Mouse (Mus musculus) gastrocnemius, postnatal 36 days (tissue): ENCODE measurements around the gene Ccdc148. TPM values are rescaled to one million over a fixed set of nuclear protein-coding genes. Genes with fewer than 3 reads are reported as not detected.

Experiments
- DNase-seq, 2 experiments: peaks; one replicate each; pipeline ENCODE4 v3.0.0; 2022
- intact Hi-C: fragments of 180-260 bp; cut with DNase I; formaldehyde crosslinking; loops from one replicate; pipeline ENCODE4 v1.15.1; 2025
- total RNA-seq, 2 experiments: library from RNA; stranded (reverse); gene quantifications; 2 replicates each; pipeline ENCODE4 v1.2.3; 2021

Gene Ccdc148
- total RNA-seq, 2 experiments from 2014 or later: 0.10 TPM; not detected in 1

DNA sequence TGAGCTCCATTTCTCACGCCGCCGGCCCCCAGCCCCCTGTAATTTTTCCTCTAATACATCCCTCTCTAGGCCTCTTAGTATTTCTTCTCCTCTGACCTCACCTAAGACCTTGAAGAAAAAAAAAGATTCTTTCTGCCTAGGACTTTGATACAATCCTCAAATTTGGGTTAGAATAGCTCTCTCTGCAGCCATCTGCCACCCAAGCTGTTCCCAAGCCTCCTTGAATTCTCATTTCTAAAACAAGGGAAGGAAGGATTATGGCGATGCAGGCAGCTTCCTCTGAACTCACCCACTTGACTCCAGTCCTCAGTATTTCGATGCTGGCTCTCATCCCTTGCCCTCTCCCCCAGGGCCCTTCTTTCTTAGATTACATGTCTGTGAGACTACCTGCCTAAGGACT lies 106.1 kb downstream of the Ccdc148 start:
- intact Hi-C loops: no loop called here

DNA sequence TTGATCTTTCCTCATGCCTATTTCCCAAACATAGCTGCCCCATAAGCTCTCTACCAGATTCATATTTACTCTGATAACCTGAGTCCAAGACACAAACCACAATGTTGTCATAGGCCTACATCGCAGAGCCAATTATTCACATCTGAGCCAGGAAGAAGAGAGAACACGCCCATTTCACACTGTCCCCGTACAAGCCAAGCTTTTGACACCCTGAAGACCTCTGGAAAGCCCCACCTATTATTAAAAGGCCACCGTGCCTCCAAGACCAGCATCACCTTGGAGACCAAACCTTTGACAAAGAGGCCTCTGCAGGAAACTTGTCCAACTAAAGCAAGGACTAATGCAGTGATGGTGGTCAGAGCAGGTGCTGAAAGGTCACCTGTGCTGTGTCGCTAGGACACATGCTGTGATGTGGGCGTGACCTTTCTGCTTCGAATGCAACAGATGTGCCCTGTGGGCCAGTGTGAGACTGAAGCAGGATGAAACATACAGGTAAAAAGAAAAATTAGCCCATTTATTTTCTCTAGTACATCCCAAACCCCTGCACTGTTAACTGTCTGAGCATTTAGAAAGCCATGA lies 106.9 kb downstream of the Ccdc148 start:
- DNase-seq: no peak
- intact Hi-C loops: no loop called here

More for the DNA sequence above, 106.1 kb downstream of the Ccdc148 start:
- no peak for DNase-seq

DNA sequence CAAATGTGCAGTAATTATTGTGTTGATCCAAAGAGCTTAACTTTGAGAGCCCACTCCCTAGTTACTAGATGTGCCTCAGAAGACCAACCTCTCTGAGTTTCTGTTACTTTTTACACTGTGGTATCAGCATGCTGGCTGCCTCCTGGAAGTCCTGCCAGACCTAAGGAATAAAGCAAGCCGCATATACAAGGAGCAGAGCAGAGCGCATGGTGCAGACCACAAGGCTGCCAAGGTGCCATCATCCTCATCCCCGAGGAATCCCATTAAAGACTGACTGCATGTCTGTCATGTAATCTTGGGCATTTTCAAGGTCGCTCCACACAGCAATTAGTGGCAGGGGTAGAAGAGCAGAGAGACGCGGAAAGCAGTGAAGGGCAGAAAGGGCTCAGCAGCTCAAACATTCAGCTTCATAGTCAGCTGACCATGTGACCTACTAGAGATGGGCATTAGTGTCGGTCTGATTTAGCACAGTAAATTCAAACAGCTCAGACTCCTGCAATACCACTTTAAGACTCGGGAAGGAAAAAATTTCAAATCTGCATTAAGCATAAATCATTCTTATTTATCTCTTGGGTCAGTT lies 110.1 kb downstream of the Ccdc148 start:
- intact Hi-C loops: no loop called here
- DNase-seq: no peak

DNA sequence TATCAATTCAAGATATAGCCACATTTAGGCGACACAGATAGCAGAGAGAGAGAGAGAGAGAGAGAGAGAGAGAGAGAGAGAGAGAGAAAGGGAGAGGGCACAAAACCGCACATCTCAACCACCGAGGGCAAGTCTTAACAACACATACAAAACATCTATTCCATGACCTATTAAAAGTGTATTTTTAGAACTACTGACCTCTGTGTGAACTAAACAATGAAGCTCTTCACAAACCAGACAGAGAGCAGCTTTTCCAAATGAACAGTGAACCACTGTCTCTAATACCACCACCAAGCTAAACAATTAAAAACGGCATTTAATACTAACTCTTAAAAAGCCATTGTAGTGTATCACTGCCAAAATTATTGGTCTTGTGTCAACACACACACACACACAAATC lies 110.8 kb downstream of the Ccdc148 start:
- intact Hi-C loops: no loop called here

DNA sequence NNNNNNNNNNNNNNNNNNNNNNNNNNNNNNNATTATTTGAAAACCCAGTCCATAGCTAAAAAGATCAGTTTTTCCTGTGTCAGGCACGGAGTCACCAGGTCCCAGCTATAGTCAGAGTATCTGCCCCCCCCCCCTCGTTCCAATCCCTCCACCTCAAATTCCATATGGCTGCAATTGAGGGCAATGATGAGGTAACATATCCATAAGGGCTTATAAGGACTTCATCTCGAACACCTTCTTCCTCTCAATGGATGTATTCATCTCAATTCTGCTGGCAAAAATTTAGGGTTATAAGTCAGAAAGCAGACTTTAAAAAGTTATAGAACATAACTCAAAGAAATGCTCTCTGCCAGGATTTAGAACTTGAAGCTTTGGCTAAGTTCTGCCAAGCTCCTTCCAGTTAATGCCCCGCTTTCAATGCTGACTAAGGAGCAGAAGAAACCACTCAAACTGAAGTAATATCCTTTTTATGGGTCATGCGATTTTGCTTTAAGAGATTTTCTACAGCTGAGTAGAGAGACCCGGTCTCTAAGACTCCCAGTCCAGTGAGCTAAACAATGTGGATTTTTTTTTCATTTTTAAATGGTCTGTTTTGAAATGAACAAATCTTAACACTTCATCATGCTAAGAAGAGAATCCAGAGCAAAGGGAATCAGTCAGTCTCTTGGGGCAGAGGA lies 111.6 kb downstream of the Ccdc148 start:
- no peak for DNase-seq
- intact Hi-C loops: no loop called here

More for the DNA sequence above, 110.8 kb downstream of the Ccdc148 start:
- no peak for DNase-seq

DNA sequence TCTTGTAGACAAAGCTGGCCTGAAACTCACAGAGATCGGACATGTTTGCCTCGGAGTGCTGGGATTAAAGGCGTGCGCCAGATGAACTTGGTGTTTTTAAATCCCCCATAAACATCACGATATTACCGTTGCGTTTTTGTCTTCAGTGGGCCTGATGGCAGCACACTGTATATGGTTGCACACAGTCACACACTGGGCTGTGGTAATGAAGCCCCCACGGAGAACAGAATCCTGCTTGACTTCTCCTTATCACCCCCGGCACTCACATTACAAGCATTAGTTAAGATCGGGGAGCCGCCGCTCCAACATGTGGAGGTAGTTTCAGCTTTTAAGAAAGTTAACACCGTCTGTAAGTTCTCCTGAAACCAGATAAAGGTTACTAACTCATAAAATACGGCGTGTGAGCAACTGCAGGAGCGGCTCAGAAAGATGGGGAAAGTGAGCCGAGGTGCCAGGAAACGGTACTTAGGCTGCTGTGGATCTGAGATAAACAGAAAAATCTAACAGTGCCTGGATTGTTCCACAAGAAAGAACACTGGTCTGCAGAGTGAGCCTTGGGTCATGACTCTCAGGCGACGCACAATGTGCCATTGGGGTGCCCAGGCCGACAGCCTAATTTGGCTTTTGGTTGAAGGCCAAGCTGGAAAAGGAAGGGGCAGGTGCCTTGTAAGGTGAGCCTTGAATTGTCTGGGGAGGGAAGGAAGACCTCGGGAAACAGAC lies 117.0 kb downstream of the Ccdc148 start:
- DNase-seq: no peak
- intact Hi-C loops: no loop called here

DNA sequence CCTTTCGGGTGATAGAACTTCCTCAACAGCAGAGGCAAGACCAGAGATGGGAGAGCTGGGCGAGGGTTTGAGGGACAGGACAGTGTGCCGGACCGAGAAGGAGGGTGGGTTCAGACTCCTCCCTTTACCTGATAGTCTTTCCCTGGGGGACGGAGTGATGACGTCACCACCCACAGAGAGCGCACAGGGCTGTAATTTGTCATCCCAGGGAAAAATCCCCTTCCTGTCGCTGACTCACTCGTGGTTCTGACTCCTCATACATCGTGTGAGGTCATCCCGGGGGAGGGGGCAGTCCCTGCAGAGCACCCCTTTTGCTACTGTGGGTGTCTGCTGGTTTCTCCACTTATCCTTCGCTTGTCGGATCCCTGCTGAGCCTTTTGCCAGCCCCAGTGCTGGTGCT lies 117.9 kb downstream of the Ccdc148 start:
- intact Hi-C loops: no loop called here
- DNase-seq: no peak

DNA sequence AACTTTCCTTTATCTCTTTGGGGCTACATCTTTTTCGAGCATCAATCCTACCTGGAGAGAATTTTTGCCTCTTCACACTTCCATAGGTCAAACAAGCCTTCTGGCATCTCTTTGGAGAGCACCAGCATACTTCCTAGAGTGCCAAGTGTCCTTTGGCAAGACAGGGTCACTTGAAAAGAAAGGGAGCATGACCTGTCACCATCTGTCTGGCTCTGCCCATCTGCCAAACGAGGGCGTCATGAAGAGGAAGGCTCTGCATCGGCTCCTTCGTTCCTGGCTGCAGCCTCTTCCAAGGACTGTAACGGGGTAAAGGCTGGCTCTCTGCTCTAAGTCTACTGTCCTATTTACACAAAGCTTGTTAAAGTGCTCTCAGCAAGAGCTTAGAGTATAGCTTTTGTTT lies 124.0 kb downstream of the Ccdc148 start:
- intact Hi-C loops: no loop called here
- DNase-seq: no peak

DNA sequence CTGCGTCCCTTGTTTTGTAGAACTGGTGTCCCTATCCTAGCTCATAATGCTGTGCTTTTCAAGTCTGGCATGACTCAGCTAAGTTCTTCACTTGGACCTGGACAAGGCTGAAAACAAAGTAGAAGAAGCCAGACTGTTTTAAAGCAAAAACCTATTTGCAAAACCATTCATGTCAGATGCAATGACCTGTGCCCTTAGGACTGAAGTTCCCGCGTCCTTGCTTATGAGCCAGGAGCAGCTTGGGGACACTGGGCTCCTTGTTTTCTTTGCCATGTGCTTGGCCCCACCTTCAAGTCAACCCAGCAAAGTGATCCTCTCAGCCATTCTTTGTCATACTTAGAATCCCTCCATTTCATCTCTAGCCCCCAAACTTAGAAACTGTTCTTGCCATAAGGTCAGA lies 125.3 kb downstream of the Ccdc148 start:
- intact Hi-C loops: no loop called here
- no peak for DNase-seq

DNA sequence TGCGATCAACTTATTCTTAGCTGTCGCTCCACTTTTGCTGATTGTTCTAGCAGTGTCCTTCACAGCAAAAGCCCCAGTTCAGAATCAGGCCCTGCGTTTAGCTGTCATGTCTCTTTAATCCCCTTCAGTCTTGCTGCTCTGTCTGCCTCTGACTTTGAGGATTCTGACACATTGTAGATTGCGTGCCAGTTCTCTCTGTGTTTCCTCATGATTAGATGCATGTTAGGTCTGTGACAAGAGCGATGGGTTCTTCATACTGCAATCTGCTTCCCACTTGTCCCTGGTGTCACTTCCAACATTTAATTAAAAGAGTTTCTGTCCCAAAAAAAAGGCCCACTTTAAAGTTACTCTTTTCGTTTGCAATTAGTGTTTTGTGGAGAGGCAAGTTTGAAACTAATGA lies 126.2 kb downstream of the Ccdc148 start:
- intact Hi-C loops: no loop called here
- no peak for DNase-seq

DNA sequence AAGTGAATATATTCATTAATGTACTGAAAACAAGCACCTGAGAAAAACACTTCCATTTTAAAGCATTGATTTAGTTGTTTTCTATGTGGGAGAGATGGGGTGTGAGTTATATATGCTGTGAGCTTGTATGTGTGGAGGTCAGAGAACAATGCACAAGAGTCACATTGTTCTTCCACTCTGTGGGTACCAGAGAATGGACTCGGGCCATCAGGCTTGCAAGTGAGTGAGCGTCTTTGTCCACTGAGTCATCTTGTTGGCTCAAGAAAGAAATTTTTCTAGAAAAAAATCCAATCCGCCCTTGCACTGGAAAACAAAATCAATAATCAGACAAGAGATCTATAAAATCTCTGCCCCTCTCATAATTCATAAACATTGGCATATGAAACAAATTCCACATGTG lies 135.9 kb downstream of the Ccdc148 start:
- intact Hi-C loops: no loop called here

DNA sequence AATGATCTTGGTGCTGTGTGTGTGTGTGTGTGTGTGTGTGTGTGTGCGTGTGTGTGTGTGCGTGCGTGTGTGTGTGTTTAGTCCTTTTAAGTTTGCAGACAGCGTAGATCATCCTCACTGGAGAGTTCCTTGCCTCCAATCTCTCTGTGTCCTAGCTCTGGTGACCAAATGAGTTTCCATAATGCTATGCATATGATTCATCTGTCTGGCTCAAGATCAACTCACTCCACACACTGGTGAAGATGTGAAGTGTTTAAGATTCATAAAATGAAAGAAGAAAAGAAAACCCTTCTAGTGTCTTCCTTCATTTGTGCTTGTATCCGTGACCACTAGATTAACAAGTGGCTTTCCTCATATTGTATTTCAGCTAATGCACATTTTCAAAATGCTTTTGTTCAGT lies 153.1 kb downstream of the Ccdc148 start:
- intact Hi-C loops: no loop called here
- DNase-seq: no peak

More for the DNA sequence above, 135.9 kb downstream of the Ccdc148 start:
- no peak for DNase-seq

DNA sequence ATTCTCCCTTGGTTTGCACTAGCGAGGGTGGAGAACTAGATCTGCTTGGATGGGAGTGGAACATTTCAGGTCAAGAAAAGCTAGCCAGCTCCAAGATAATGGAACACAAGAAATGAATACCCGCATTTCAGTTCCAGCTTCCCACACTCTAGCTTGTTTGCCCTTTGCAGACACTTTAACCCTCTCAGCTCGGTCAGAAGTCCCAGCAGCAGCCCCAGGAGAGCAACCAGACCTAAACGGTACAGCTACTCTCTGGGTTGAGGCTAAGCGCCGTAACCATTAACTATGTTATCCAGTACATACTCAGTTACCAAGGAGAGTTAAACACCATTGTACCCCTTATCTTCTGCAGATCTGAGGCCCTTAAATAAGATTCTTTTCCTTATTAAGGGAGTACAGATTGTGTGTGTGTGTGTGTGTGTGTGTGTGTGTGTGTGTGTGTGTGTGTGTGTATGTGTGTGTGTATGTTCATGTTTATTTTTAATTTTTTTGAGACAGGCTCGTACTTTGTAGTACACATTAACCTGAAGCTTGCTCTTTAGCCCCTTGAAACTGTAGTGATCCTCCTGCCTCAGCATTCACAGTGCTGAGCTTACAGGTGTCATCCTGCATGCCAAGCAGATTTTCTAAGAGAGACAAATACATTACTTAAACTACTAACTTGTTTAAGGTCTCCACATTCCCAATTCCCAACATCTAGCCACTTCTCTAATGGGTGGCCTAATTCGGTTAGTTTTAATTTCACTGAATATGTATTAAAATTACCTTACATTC lies 153.7 kb downstream of the Ccdc148 start:
- intact Hi-C loops: no loop called here
- no peak for DNase-seq

DNA sequence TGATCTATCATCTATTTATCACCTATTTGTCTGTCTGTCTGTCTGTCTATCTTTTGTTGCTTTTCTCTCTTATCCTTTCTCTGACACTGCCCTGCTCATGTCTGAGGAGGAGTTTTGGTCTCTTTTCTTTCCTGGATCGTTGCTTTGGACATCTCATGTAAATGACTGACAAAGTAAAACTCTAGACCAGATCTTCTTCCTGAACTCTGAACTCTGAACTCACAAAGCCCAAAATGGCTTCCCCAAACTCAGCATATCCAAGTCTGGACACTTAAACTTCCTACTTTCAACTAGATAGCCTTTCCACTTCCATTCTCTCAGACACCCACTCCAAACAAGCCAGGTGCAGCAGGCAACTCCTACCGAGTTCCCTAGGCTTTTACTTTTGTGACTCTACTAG lies 163.3 kb downstream of the Ccdc148 start:
- no peak for DNase-seq
- intact Hi-C loops: no loop called here

DNA sequence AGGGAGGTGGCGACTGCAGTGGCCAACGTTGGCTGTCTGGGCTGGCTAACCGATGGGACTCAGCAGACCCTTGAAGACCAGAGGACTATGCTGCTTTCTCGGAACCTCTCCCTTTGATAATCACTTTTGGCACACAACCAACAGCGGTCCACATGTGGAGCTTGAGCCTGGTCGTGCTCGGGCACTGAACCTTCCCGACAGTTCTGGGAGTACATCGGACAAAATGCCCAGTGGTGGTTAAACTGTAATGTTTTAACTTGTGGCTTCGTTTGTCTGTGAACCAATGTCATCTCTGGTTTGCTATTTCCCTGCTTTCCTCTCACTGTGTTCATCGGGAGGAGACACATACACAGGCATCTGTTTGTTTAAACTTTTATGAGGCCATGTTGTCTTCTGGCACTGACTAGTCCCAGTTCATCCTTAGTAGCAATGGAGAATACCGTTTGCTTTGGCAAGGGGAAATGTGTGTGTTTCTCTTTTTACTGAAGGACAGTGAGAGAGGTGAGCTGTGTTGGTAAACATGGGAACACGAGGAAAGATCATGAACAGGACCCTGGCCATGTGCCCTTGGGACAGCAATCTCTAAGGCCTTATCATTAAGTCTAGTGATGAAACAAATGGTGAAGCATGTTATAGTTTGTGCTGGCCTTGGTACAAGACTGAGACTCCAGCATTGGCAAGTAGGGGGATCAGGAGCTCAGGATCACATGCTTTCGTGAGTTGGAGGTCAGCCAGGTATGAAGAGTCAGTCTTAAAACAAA lies 167.9 kb downstream of the Ccdc148 start:
- intact Hi-C loops: no loop called here
- no peak for DNase-seq

DNA sequence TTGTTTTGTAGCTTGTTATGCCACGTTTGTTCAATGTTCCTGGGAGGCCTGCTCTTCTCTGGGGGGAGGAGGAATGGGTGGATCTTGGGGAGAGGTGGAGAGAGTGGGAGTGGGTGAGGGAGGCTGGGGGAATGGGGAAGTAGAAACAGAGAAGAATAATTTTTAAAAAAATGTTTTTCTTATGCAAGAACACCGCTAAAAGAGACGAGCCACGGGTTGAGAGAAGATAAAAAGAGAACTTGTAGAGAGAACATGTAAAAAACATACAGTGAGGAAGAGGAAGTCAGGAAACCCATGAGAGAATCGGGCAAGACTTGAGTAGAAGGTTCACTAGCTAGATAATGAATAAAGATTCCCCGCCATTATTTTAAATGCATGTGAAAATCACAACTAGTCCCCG lies 182.4 kb downstream of the Ccdc148 start:
- no peak for DNase-seq
- intact Hi-C loops: no loop called here

DNA sequence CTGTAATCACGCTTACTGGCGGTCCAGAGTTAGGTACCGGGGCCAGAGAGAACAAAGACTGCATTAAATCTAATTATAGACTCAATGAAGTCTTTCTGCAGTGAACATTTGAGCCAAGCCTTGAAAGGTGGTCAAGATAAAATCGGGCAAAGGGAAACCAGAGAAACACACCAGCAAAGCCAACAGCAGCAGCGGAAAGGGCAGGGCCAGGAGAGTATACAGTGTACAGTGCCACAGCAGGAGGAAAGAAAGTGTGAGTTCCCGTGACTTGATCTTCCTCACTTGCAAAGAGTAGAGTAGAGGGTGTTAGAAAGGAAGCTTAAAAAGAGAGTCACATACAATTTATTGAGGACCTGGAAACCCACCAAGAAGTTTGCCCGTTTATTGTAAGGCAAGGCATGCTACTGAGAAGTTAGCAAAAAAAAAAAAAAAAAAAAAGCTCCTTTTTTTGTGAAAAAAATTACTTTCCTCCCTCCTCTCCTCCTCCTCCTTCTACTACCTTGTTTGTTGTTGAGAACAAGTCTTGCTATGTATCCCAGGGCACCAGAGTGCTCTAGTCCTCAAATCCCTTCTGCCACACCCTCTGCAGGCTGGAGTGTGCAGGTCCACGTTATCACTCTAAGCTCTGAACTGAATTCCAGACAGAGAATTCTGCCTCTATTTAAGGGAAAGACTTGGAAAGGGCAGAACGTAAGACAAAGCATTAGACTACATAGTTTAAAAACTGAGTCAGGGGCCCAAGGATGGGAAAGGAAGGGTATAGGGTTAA lies 188.8 kb downstream of the Ccdc148 start:
- intact Hi-C loops: no loop called here
- DNase-seq: no peak

DNA sequence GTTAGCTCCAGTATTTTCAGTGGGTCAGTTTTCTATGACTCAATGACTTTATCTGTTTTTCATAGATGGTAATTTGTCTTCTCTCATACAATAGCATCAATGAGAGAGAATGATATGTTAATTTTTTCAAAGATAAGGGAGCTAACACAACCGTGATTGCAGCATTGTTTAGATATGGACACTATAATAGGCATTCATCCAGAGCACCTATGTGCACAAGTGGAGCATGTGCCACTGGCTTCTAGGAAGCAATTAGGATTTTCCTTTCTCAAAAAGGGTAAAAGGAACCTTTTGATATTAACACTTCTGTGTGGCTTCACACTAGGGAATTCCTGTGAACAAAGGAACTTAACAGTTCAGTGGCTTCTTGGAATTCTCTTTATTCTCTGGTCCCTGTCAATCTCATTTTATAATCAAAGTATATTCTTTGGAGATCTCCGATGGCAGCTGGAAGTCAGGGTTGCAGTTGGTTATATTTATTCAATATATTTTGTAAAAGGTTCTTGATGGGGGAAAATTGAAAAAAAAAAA lies 203.6 kb downstream of the Ccdc148 start:
- intact Hi-C loops: no loop called here
- no peak for DNase-seq

DNA sequence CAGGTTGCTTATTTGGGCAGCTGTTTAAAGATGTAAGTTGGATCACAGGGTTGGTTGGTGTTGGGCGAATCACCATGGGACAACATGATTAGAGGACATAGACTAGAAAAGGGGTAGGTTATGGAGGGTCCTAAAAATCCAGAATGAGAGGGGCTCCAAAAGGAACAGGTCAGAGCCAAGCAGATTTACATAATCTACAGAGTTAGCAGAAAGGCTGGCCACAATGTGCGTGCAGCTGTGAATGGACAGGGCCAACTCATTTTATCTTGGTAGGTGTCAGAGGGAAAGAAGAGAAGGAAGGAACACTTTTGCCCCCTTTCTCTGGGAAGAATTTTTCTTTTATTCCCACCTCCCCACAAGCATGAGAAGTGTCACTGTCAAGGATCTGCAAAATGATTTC lies 204.1 kb downstream of the Ccdc148 start:
- no peak for DNase-seq
- intact Hi-C loops: no loop called here
